Mouse (Mus musculus): Measurements from ENCODE around the gene Frmd4a.

- TF ChIP-seq CTCF (IDR thresholded peaks at IDR 0.05; ENCODE audit: low read depth) (no peak), EP300 (optimal IDR thresholded peaks at IDR 0.05) (no peak)
Observed at GRCm38 (mm10) chr2:4131216-4131615, 113.7 kb downstream of the Frmd4a start.

Measured in stomach, postnatal 0 days (tissue).